Mouse (Mus musculus) liver, postnatal 0 days (tissue): ENCODE measurements around the gene Pde4d. TPM values are rescaled to one million over a fixed set of nuclear protein-coding genes. Genes with fewer than 3 reads are reported as not detected.

Experiments
- ATAC-seq: fragments of 200-750 bp; cut with Nextera tagmentation; 2 replicates; pipeline ENCODE4 v1.8.0; 2017; ENCODE audit warnings: mild to moderate bottlenecking, moderate library complexity
- DNase-seq: peaks from one replicate; pipeline ENCODE4 v3.0.0-alpha.2; 2016
- H3K27ac ChIP-seq: fragments of 300-500 bp; sonication (generic); 2 replicates; pipeline ENCODE4 v1.5.1; 2014; ENCODE audit warnings: antibody characterized with exemption, moderate library complexity, mild to moderate bottlenecking, low read depth
- H3K27me3 ChIP-seq: fragments of 300-500 bp; sonication (generic); 2 replicates; pipeline ENCODE4 v1.6.1; 2014; ENCODE audit warnings: low read length, control low read depth, mixed read lengths; ENCODE audit not compliant: insufficient read depth
- H3K36me3 ChIP-seq: fragments of 300-500 bp; sonication (generic); replicated peaks from 2 replicates; pipeline ENCODE4 v1.6.1; 2014; ENCODE audit warnings: mild to moderate bottlenecking, control low read depth, low read length, moderate library complexity, mixed read lengths; ENCODE audit not compliant: insufficient read depth
- H3K4me1 ChIP-seq: fragments of 300-500 bp; sonication (generic); 2 replicates; pipeline ENCODE4 v1.6.1; 2014; ENCODE audit warnings: antibody characterized with exemption, mild to moderate bottlenecking, control low read depth; ENCODE audit not compliant: insufficient read depth
- H3K4me2 ChIP-seq: fragments of 300-500 bp; sonication (generic); 2 replicates; pipeline ENCODE4 v1.6.1; 2014; ENCODE audit warnings: low read depth, mild to moderate bottlenecking, low read length, moderate library complexity, mixed read lengths
- H3K4me3 ChIP-seq: fragments of 300-500 bp; sonication (generic); 2 replicates; pipeline ENCODE4 v1.5.1; 2014; ENCODE audit warnings: low read depth, low read length
- H3K9ac ChIP-seq: fragments of 300-500 bp; sonication (generic); replicated peaks from 2 replicates; pipeline ENCODE4 v1.6.1; 2014; ENCODE audit warnings: mild to moderate bottlenecking, moderate library complexity
- H3K9me3 ChIP-seq: fragments of 300-500 bp; sonication (generic); 2 replicates; pipeline ENCODE4 v1.6.1; 2016; ENCODE audit warnings: mild to moderate bottlenecking, control low read depth, low read length, mixed read lengths
- CTCF ChIP-seq: sonication (generic); IDR thresholded peaks from 2 replicates; pipeline ENCODE4 v1.5.1; 2016; ENCODE audit warnings: antibody characterized with exemption, low read depth
- EP300 ChIP-seq: IDR thresholded peaks from 2 replicates; pipeline ENCODE4 v1.6.1; 2016; ENCODE audit warnings: antibody characterized with exemption, low read depth, mild to moderate bottlenecking
- WGBS: fragments of 180-500 bp; shearing (Covaris S2); extraction: QIAGEN DNeasy Blood & Tissue Kit; methylation state at CpG from one replicate; pipeline ENCODE4 v1.1.7; 2014; ENCODE audit not compliant: insufficient replicate concordance; 5-methylcytosine and 5-hydroxymethylcytosine counted together
- polyA plus RNA-seq: library from polyadenylated mRNA; unstranded; fragments of >200 nt; fragmentation: Nextera tagmentation; extraction: Ambion mirVana; gene quantifications from 2 replicates; pipeline ENCODE4 v1.2.1, GENCODE M21; 2015

Gene Pde4d
- polyA plus RNA-seq, 1 experiment from 2014 or later = 6.1 TPM

- Histone ChIP-seq H3K9me3 (no peaks in the 10 kb centered on the region), H3K4me2 (no peak overlapping the region), H3K9ac (no peak overlapping the region), H3K27ac (no peak overlapping the region), H3K36me3 (no peaks in the 10 kb centered on the region), H3K27me3 (no peaks in the 10 kb centered on the region), H3K4me1 (no peaks in the 10 kb centered on the region), H3K4me3 (no peak overlapping the region)
- ATAC-seq = no peak
- no peak for DNase-seq
- no peak for TF ChIP-seq CTCF
- TF ChIP-seq EP300 = no peak
- 80% methylated on average over 12 of the region's 12 CpGs for WGBS
These were observed 849.9 kb downstream of the Pde4d start for GRCm38 (mm10) chr13:109299511-109300250.

GRCm38 (mm10) chr13:109312542-109312941 is 862.8 kb downstream of the Pde4d start:
- Histone ChIP-seq H3K27me3 (no peaks in the 10 kb centered on the region), H3K36me3 (no peaks in the 10 kb centered on the region), H3K9me3 (no peaks in the 10 kb centered on the region), H3K4me1 (no peaks in the 10 kb centered on the region), H3K27ac (no peak overlapping the region), H3K4me3 (no peak overlapping the region), H3K9ac (no peak overlapping the region), H3K4me2 (no peak overlapping the region)
- no peak for DNase-seq
- 73% methylated on average over 7 of the region's 7 CpGs for WGBS
- no peak for TF ChIP-seq EP300
- TF ChIP-seq CTCF = no peak
- ATAC-seq = no peak

GRCm38 (mm10) chr13:109315608-109316007 is 865.9 kb downstream of the Pde4d start:
- TF ChIP-seq EP300 (no peak), CTCF (no peak)
- DNase-seq (peak; percentile 21), ATAC-seq (peak; percentile 89)
- Histone ChIP-seq H3K4me1 (no peaks in the 10 kb centered on the region), H3K4me2 (0 out of 2 replicates have a peak overlapping the region, but pooled peaks have one; percentile 23), H3K27me3 (no peaks in the 10 kb centered on the region), H3K36me3 (no peaks in the 10 kb centered on the region), H3K9ac (no peak overlapping the region), H3K4me3 (no peak overlapping the region), H3K9me3 (no peaks in the 10 kb centered on the region), H3K27ac (no peak overlapping the region)
- WGBS = 53% methylated on average over 9 of the region's 9 CpGs

GRCm38 (mm10) chr13:109317644-109318043 is 867.9 kb downstream of the Pde4d start:
- Histone ChIP-seq H3K27ac (no peak overlapping the region), H3K4me2 (no peak overlapping the region), H3K9ac (no peak overlapping the region), H3K9me3 (no peaks in the 10 kb centered on the region), H3K4me1 (no peaks in the 10 kb centered on the region), H3K36me3 (no peaks in the 10 kb centered on the region), H3K4me3 (no peak overlapping the region), H3K27me3 (no peaks in the 10 kb centered on the region)
- 92% methylated on average over 2 of the region's 2 CpGs for WGBS
- ATAC-seq (no peak), DNase-seq (no peak)
- TF ChIP-seq EP300 (no peak), CTCF (no peak)

GRCm38 (mm10) chr13:109318434-109318998 is 868.8 kb downstream of the Pde4d start:
- Histone ChIP-seq H3K9ac (no peak overlapping the region), H3K36me3 (no peaks in the 10 kb centered on the region), H3K4me3 (no peak overlapping the region), H3K9me3 (no peaks in the 10 kb centered on the region), H3K4me2 (no peak overlapping the region), H3K27ac (no peak overlapping the region), H3K4me1 (no peaks in the 10 kb centered on the region), H3K27me3 (no peaks in the 10 kb centered on the region)
- WGBS = 48% methylated on average over 3 of the region's 3 CpGs
- ATAC-seq = no peak
- TF ChIP-seq CTCF = no peak
- TF ChIP-seq EP300 = no peak
- DNase-seq = no peak

- TF ChIP-seq EP300 = no peak
- no peak for TF ChIP-seq CTCF
- no peaks in the 10 kb centered on the region for H3K27me3 ChIP-seq
- DNase-seq = no peak
- WGBS = 55% methylated on average over 5 of the region's 5 CpGs
- H3K4me3 ChIP-seq = no peak overlapping the region
- H3K9ac ChIP-seq = no peak overlapping the region
- H3K36me3 ChIP-seq = no peaks in the 10 kb centered on the region
- no peaks in the 10 kb centered on the region for H3K9me3 ChIP-seq
- no peak for ATAC-seq
- no peak overlapping the region for H3K4me2 ChIP-seq
- no peak overlapping the region for H3K27ac ChIP-seq
- no peaks in the 10 kb centered on the region for H3K4me1 ChIP-seq
These were observed 876.3 kb downstream of the Pde4d start for GRCm38 (mm10) chr13:109326061-109326460.
